Mouse (Mus musculus) heart, adult 2 months (tissue): ENCODE data around the gene Pnmal1.

Source experiments
- CTCF ChIP-seq: fragments of 200-600 bp; IDR thresholded peaks from 2 replicates; pipeline ENCODE4 v1.8.1; 2022; ENCODE audit warnings: antibody characterized with exemption, mild to moderate bottlenecking, moderate library complexity
- EP300 ChIP-seq: fragments of 200-500 bp; IDR thresholded peaks from 2 replicates; pipeline ENCODE4 v1.6.1; 2011; ENCODE audit warnings: low read depth, low read length, control low read depth; ENCODE audit not compliant: insufficient read depth
- POLR2A ChIP-seq: fragments of 200-500 bp; IDR thresholded peaks from 2 replicates; pipeline ENCODE4 v1.6.1; 2011; ENCODE audit warnings: mild to moderate bottlenecking, low read depth, low read length, control low read depth; ENCODE audit not compliant: insufficient read depth

DNA sequence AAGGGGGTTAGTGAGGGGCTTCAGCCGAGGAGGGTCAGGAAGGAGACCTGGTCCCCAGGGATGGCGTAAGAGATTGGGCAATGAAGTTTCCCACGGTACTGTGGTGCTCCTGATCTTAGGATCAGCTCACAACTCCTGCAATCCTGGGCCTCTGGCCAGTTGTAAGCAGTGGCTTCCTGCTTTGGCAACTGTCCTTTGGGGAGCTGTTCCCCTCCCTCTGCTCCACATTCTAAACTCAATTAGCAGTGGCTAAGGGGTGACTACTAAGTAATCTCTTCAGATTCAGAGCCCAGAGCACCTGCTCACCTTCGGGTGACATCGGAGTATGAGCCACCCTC is 50.5 kb downstream of the Pnmal1 start:
- TF ChIP-seq CTCF, result no peak
- no peak for TF ChIP-seq POLR2A
- no peak for TF ChIP-seq EP300
